Mouse (Mus musculus): Measurements from ENCODE around the gene Erp44.
A peak's percentile ranks its signal among the peaks of the same experiment; 100 is the strongest.

Gene Erp44

DNA sequence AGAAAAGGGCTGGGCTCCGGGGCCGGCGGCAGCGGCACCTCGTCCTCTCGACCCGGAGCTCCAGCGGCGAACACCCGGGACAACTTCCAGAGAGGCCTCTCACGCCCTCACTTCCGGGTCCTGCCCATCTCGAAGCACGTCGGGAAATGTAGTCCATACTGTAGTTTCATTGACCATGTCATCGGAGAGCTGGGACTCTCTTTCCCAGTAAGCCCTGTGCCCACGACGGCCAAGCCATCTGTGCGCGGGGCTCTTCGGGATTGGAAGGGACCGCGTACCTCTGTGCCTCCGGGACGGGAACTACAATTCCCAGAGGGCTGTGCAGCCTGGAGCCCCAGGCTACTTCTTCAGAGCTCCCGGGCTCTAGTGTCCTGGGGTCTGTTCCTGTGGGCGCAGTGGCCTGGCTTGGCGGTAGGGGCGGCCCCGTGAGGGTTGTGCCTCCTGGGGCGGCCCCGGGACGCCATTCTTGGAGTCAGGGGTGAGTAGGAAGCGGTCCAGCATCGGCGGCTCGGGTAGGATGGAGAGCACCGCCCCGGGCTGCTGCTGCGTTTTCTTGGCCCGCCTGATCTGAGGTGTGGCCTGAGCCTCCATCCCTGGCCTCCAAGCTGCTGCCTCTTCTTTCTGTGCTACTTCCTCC lies at the start of gene Erp44, which contains the start of gene Invs:
Gene Erp44 (minus strand): TSS at position 61 of the 637 bp plus-strand sequence.
Gene Invs (plus strand): TSS at position 263 of the 637 bp plus-strand sequence.
- DNase-seq (ENCODE audit: inconsistent ontology term) = peak; percentile 98

DNA sequence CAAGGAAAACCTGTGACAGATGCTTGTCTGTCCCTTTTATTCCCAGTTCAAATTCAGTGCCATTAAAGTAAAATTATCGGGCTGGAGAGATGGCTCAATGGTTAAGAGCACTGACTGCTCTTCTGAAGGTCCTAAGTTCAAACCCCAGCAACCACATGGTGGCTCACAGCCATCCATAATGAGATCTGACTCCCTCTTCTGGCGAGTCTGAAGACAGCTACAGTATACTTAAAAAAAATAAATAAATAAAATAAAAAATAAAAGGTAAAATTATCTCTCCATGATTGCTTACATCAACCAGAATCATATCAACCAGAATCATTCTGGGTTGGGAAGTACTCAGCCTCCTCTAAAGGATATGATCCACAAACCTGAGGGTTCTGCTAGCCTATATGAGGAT lies 48.7 kb upstream of the Erp44 start:
- no peak for DNase-seq (ENCODE audit: inconsistent ontology term)

DNA sequence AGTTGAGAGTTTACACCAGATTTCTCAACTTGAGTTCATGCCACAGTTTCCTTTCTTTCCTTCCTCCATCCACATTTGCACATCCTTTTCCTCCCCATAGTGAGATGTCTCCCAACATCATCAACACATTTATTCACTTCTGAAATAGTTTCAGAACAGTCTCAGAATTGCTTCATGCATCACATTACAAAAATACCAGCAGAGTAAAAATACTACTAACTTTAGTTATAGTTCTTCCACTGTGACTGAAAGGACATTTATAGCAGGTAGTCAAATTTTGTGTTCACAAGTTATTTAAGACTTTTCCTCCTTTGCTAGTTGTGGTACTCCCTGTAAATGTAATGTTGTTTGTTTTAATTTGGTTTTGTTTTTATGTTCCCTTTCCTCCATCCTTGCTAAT lies 47.8 kb upstream of the Erp44 start:
- no peak for DNase-seq (ENCODE audit: inconsistent ontology term)

DNA sequence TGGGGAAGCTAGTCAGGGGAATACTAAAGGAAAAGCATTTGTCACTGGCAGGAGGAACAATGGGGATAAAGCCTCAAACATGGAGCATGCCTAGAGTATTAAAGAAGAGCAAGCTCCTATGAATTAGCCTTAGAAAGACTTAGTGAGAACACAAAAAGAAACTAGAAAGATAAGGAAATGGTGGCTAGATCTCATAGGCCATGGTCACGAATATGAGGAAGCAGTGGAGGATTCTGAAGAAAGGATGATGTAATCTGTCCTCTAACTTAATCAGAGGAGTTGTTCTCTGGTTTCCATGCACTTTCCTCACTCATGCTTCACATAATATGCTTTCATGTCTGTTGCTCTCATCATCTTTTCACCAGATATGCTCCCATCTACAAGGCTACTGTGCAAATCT lies 42.7 kb upstream of the Erp44 start:
- no peak for DNase-seq (ENCODE audit: inconsistent ontology term)

DNA sequence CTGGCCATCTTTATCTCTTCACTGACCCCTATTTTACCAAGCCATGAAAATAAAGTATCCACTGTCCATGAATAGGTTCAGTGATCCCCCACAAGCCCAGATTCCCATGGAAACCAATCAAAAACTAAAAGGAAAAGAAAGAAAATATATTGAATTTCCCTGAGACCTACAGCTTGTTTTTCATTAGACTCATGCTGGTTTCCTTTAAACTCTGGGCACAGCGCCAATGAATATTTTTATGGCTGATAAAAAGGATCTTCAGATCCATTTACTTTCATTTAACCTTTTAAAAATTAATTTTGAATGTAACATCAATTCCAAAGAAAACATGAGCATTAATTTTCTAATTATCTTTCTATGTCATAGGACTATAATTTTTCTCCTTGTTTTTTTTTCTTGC lies 41.9 kb upstream of the Erp44 start:
- peak; percentile 2 for DNase-seq (ENCODE audit: inconsistent ontology term)

DNA sequence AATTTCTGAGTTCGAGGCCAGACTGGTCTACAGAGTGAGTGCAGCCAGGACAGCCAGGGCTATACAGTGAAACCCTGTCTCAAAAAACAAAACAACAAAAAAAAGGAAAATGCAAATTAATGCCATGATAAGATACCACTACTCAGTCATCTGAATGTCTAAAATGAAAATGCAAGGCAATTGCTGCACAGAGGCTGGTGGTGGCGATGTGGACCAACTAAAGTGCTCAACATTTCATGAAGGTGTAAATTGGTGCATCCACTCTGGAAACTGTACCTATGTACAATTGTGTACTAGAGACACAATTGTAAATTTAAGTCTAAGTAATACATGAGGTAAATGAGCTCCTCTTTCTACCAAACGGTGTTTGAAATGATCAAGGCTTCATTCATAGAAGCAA lies 36.7 kb upstream of the Erp44 start:
- no peak for DNase-seq (ENCODE audit: inconsistent ontology term)

DNA sequence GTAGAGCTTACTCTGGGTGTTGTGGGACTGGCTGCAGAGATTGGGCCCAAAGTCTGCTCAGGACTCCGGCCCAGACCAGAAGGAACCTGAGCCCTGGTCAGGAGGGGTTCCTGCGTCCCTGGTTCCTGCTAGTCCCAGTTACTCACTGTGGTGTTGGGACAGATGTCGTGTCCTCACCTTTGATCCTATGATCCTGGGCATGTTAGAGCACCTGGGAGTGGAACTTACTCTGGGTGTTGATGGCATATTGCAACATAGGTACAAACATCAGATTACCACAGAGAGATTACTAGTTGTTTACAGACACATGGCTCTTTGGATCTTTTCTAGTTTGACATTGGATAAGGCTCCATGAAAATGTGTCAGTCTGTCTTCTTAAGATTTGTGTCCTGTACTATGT lies 35.5 kb upstream of the Erp44 start:
- DNase-seq (ENCODE audit: inconsistent ontology term) = no peak

DNA sequence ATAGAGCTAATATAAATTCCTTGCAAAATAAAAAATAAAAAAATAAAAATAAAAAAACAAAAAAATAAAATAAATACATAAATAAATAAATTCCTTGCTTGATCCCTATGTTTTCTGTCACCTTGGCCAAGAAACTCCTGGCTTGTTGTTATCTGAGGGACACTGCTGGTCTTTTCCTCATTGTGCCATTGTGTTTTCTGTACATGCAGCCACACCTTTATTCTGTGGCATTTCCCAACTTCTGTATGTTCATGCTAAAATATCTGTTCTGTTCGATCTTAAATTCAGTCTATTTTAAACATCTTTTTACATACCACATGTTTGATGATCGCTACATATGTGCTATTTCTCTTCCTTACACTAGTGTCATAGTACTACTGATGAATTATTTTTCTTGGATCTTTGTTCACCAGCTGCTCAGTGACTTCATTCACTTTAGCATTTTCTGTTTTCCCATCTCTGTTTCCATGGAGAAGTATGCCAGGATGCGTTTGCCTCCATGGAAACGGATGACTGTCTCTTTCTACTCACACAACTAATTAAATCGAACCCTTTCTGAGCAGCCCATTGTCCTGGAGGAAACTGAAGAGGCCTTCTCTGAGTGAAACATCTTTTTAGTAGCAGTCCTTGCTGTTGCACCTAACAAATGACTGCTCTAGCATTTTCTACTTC lies 7.9 kb upstream of the Erp44 start:
- peak; percentile 48 for DNase-seq (ENCODE audit: inconsistent ontology term)

DNA sequence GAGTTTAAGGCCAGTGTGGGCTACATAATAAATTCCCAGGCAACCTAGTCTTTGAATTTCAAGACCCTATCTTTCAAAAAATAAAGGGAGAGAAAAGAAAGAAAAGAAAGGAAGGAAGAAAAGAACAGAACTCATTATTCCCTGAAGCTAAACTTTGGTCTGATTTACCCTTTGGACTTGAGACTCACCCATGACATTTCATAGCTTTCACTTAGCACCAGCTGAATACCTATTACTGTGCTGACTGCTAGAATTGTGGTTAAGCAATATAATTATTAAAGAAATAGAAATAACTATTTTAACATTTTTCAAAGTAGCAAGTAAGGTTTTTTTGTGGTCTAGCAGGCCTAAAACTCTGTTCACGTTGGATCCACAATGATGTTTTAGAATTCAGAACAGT lies 1.8 kb upstream of the Erp44 start:
- no peak for DNase-seq (ENCODE audit: inconsistent ontology term)

DNA sequence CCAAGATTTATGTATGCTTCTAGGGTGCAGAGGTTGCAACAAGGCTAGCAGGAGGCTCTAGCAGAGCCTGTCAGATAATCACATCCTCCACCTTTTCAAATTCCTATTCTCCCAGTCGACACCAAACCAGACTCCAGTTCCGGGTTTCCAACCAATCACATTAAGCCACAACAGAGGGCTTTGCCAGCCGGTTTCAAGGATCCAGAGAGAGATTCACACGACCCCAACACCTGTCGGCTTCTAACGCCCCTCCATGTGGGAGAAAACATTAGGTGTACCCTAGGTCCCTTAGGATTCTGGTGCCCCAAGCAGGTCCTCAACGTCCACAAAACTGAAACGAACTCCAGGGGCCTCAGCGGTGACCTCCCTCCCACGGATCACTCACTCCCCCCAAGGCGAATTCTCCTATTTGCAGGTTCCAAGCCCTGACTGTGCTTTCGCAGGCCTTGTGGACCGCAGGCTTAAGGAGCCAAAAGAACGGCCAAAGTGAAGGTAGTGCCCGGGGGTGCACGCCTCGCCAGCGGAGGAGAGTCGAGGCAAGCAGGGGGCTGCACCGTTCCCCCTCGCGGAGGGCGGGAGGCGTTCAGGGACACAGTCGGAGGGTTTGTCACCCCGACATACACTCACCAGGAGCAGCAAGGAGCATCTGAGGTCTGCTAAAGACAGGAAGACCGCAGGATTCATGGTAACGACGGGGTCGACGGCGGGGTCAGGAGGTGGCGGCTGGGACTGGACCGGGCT lies 431 bp downstream of the Erp44 start:
- DNase-seq (ENCODE audit: inconsistent ontology term) = no peak

DNA sequence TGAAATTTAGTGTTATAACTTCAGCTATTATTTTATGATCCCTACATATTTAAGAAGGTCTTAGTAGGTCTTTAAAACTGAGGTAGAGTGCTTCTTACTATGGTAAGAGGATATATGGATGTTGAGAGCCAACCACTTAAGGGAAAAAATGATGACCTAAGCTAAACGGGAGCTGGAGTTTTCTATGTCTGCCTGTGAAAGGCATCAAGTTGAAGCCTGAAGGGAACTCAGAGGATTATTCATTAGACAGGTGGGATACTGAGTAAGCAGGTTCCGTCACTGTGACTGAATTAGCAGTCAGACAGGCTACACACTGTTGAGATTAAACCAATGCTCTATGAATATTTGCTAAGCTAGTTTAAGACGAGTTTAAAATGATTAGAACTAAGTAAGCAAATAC lies 2.3 kb downstream of the Erp44 start:
- no peak for DNase-seq (ENCODE audit: inconsistent ontology term)

DNA sequence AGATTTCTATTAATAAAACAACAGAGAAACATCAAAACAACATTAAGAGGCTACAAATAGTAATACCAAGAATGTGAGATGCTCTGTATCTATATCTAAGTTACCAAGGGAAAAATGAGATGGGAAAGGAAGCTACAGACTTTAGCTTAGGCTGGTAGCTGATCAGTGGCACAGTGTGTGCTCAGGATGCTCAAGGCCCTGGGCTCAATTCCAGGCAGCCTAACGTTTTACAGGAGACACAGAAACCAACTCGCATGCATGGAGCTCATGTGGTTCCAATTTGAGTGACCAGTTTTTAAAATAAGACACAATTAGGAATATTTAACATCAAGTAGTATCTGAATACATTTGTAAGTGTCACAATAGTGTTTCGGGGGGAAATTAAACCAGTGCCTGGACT lies 3.6 kb downstream of the Erp44 start:
- DNase-seq (ENCODE audit: inconsistent ontology term) = no peak

DNA sequence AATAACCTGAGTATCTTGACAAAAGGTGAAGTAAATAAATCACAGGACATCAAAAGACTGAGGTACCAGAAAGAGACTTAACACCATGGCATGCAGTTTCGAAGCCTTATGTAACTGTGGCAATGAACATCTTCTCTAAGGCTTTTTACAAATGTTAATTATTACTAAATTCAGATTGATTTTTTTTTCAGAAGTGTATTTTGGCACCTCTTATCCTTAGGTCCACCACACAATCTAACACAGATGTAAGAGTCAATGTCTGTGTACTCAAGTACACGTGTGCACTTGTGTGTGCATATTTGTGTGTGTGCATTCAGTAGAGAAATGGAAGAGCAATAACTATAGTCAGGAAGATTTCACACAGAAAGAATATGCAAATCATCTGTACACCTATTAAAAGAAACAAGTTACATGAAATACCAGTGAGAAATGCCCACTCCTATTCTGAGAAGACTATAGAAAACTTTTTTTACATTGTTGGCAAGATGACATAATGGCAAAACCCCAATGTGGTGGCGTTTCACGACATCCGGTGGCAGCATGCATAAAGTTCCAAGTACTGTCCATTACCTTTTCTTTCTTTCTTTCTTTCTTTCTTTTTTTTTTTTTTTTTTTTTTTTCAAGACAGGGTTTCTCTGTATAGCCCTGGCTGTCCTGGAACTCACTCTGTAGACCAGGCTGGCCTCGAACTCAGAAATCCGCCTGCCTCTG lies 6.1 kb downstream of the Erp44 start:
- DNase-seq (ENCODE audit: inconsistent ontology term) = no peak

DNA sequence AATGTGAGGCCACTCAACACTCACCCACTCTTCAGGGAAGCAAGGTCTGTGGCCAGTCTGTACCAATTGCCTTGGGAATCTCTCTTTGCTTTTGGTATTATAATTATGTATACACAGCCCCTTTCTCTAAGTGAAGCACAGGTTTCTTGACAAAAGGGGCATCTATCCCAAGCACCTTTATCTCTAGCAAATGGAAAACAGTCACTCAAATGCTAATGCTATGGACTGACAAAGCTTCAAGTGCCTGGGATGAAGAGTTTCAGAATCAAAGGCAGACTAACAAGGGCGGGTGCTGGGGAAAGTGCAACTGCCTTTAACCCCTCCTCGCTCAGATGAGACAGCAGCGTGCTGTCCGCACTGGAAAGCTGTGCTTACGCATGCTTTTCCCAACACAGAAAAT lies 7.5 kb downstream of the Erp44 start:
- DNase-seq (ENCODE audit: inconsistent ontology term) = no peak

DNA sequence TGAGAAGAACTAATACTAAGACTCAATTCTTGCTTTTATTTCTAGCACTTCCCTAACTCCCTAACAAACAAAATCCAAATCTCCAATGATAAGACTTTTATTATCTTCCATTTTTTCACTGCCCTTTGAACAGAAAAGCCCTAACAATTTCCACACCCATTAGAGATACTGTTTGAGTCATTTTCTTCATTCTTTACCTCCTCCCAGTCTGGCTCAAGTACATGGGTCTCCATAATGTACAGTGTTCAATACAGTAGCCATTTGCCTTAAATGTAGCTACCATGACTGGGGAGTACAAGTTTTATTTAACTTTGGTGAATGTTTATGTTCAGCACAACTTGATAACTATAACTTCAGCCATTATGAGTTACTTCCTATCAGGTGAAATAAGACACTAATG lies 8.8 kb downstream of the Erp44 start:
- DNase-seq (ENCODE audit: inconsistent ontology term) = no peak

DNA sequence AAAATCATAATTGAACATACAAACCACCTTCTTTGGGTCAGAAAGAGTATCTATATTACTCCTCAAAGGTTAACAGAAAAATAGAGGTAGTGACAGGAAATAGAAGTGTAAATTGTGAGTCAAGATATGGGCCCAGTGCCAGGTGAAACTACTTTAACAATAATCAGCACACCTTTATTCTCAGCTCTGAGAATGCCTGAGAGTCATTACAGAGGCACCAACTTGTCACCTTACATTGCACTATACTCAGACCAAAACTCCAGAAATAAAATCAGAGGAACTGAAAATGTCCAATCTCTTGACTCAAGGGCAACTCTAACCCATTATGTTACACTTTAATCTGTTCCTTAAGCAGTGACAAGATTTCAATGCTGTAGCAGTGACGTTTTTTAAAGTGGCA lies 11.2 kb downstream of the Erp44 start:
- DNase-seq (ENCODE audit: inconsistent ontology term) = no peak

DNA sequence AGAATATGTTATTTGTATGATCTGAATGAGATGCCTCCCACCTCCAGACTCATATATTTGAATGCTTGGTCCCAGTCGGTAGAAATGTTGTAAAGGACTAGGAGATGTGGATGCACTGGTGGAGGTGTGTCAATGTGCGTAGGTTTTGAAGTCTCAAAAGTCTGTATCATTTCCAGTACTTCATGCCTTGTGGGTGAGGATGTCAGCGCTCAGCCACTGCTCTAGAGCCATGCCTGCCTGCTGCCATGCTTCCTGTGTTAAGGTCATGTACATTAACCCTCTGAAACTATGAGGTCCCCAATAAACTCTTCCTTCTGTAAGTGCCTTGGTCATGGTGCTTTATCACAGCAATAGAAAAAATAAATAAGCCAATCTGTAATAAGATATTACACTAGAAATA lies 11.7 kb downstream of the Erp44 start:
- DNase-seq (ENCODE audit: inconsistent ontology term) = no peak

DNA sequence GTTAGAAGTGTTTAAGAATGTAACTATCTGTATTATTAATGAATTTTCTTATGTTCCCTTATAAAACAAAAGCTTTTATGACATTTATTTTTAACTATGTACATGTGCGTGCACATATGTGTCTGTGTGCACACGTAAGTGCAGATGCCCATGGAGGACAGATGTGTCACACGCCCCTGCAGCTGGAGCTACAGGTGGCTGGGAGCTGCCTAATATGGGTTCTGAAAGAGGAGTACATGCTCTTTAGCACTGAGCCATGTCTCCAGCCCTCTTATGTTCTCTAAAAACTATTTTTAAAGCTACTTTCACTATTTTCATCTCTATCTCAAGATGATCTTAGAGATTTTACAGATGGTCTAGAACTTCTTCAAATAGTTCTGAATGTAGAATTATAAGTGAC lies 21.3 kb downstream of the Erp44 start:
- no peak for DNase-seq (ENCODE audit: inconsistent ontology term)

DNA sequence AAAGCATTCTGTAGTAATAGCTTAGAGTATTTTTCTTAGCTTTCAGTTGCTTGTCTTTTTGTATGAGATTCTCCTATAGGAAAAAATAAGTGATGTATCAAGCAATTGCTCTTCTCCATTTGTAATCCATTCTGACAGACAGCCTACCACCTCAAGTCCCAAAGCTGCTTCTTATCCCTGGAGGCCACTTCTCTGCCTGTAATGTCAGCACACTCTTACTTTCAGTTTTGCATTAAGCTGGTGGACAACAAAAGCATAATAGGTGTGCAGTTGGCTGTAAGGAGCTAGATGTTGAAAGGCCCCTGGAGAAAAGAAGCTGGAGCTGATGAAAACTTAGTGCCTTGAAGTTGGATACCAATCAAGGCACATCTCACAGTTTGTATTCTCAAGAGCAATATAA lies 26.1 kb downstream of the Erp44 start:
- peak; percentile 9 for DNase-seq (ENCODE audit: inconsistent ontology term)

DNA sequence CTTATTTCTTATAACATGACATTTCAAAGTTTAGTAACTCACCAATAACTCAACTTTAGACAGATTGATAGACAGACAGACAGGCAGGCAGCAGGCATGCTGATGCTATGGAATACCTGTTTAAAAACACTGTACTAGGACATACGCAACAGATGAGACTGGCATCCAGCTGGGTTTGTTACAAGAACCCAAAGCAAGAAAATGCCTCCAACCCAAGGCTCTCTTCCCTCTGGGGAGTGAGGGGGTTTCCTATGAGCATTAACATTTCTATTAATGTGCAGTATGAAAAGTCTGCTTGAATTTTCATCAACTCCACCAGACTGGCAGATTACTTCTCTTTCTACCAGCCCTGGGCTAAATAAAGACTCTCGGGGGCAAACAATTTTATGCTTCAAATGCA lies 35.1 kb downstream of the Erp44 start:
- no peak for DNase-seq (ENCODE audit: inconsistent ontology term)

DNA sequence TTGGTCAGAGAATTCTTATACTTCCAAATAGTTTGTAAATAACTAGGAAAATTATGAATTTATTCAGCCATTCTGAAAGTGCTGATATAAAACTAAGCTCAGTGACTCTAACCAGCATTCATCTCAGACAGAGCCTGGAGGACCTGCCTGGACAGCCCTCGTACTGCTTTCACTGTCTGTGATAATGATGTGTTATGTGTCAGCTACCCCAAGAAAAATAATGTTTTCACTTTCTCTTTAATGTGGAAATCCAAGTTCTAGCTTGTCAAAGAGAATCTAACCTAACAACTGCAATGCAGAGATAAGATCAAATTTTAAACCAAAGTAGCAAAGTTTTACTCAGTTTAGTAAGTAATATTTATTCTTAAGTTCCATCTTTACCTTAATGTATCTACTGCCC lies 35.6 kb downstream of the Erp44 start:
- no peak for DNase-seq (ENCODE audit: inconsistent ontology term)

DNA sequence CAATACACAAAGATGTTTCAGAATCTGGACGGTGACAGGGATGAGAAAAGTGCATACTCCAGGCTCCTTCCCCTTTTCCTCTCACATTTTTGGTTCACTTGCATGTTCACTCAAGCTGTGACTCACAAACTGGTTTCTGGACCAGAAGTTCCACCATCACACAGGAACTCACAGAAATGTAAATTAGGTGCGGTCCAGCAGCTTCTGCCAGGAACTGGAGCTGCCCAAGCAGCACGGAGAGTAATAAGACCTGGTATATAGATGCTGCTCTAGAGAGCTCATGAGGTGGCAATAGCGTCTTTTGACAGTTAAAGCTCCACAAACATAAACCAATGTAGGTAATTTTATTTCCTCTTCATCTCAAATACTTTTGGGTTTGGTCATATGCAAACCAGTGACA lies 36.9 kb downstream of the Erp44 start:
- DNase-seq (ENCODE audit: inconsistent ontology term) = no peak
